Mouse (Mus musculus): ENCODE results near the gene Atf6b.

Gene Atf6b

DNA sequence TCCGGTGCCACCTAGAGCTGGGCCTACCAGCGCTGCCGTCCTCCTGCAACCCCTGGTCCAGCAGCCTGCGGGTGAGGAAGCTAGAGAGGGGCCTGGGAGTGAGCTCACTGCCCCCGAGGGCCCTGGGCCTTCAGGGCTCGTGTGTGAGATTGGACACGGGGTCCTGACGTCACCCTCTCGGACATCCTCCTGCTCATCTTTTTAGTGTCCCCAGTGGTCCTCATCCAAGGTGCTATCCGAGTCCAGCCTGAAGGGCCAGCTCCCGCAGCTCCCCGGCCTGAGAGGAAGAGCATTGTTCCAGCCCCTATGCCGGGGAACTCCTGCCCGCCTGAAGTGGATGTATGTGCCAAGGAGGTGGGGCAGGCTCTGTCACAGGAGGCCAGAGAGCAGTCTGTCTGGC is 3.8 kb downstream of the Atf6b start:
- no peaks in the 10 kb centered on the region for H3K27me3 ChIP-seq (ENCODE audit: control insufficient read depth, insufficient read depth, low read length, poor library complexity, severe bottlenecking)
- peaks cover 9% of the 10 kb centered on the region for H3K36me3 ChIP-seq (ENCODE audit: control insufficient read depth, insufficient read depth, low read length, poor library complexity, severe bottlenecking)
- DNase-seq (ENCODE audit: low read depth, low spot score): no peak

DNA sequence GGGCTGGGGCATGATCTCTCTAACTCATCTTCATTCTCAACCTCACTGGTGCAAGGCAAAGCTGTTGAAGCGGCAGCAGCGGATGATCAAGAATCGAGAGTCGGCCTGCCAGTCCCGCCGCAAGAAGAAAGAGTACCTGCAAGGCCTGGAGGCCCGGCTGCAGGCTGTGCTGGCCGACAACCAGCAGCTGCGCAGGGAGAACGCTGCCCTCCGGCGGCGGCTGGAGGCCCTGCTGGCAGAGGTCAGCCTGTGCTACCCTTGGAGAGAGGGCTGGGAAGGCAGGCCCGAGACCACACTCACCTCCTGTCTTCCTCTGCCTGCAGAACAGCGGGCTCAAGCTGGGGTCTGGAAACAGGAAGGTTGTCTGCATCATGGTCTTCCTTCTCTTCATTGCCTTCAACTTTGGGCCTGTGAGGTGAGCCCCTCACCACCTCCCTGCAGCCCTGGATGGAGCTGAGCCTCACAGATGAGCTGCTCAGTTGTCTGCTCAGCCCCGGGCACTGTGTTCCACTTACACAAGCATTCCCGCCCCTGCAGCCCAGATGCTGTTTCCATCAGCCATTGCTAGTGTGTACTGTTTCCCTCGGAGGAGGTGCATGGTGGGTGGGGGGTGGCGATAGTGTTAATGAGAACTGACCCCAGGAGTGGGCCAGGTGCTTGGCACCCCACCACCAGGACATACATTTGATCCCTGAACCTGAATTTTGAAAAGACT is 4.7 kb downstream of the Atf6b start:
- Histone ChIP-seq H3K27me3 (ENCODE audit: control insufficient read depth, insufficient read depth, low read length, poor library complexity, severe bottlenecking) (no peaks in the 10 kb centered on the region), H3K36me3 (ENCODE audit: control insufficient read depth, insufficient read depth, low read length, poor library complexity, severe bottlenecking) (peaks cover 9% of the 10 kb centered on the region)
- DNase-seq (ENCODE audit: low read depth, low spot score): peak; percentile 47

DNA sequence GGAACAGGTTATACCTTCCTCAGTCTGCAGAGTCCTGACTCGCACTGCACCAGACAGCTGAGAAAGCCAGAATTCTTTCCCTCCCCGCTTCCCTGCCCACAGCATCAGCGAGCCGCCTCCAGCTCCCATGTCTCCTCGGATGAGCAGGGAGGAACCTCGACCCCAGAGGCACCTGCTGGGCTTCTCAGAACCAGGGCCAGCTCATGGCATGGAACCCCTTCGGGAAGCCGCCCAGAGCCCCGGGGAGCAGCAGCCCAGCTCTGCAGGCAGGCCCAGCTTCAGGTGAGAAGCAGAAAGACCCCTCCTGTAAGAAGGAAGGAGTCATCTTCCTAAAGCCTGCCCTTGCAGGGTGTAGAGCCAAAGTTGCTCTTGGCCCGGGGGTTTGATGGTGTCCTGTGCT is 5.6 kb downstream of the Atf6b start:
- DNase-seq (ENCODE audit: low read depth, low spot score): no peak
- Histone ChIP-seq H3K27me3 (ENCODE audit: control insufficient read depth, insufficient read depth, low read length, poor library complexity, severe bottlenecking) (no peaks in the 10 kb centered on the region), H3K36me3 (ENCODE audit: control insufficient read depth, insufficient read depth, low read length, poor library complexity, severe bottlenecking) (peaks cover 9% of the 10 kb centered on the region)

DNA sequence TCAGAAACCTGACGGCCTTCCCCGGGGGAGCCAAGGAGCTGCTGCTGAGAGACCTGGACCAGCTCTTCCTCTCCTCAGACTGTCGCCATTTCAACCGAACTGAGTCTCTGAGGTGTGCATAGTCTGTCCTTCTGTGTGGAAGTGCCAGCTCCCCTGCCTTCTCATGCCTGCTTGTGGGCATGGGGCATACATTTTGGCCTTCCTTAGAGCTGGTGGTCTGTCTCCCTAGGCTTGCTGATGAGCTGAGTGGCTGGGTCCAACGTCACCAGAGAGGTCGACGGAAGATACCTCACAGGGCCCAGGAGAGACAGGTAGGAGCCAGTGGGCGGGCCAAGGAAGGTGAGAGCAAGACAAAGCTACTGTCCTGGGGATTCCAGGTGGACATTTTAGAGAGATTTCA is 6.0 kb downstream of the Atf6b start:
- no peak for DNase-seq (ENCODE audit: low read depth, low spot score)
- no peaks in the 10 kb centered on the region for H3K27me3 ChIP-seq (ENCODE audit: control insufficient read depth, insufficient read depth, low read length, poor library complexity, severe bottlenecking)
- peaks cover 9% of the 10 kb centered on the region for H3K36me3 ChIP-seq (ENCODE audit: control insufficient read depth, insufficient read depth, low read length, poor library complexity, severe bottlenecking)

DNA sequence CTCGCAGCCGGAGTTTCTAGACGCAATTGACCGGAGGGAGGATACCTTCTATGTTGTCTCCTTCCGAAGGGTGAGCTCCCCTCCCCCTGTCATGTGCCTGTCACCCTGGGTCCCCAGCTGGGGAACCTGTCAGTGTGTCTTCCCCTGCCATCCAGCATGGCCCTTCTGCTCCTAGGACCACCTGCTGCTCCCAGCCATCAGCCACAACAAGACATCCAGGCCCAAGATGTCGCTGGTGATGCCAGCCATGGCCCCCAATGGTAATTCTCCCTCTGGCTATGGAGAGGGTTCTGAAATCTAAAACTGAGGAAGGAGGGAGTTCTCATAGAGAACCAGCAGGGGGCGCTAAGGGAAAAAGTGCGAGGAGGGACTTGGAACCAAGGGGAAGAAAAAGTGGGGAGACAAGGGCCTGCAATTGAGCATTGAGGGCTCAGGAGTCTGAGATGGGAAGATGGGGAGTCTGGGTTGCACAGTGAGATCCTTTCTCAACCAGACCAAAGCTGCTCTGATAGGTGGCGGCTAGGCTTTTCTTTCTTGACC is 6.9 kb downstream of the Atf6b start:
- H3K36me3 ChIP-seq (ENCODE audit: control insufficient read depth, insufficient read depth, low read length, poor library complexity, severe bottlenecking): peaks cover 9% of the 10 kb centered on the region
- no peaks in the 10 kb centered on the region for H3K27me3 ChIP-seq (ENCODE audit: control insufficient read depth, insufficient read depth, low read length, poor library complexity, severe bottlenecking)
- DNase-seq (ENCODE audit: low read depth, low spot score): peak; percentile 68

DNA sequence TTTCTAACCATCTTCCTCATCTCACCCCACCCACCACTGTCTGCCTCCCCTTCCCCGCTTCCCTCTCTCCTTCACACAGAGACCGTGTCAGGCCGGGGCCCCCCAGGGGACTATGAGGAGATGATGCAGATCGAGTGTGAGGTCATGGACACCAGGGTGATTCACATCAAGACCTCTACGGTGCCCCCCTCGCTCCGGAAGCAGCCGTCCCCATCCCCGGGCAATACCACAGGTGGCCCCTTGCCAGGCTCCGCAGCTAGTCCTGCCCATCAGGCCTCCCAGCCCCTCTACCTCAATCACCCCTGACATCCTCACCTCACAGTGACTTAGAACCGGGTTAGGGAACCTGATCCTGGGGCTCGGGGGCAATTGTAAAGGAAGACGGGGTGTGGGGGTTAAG is 7.4 kb downstream of the Atf6b start:
- DNase-seq (ENCODE audit: low read depth, low spot score): no peak
- Histone ChIP-seq H3K27me3 (ENCODE audit: control insufficient read depth, insufficient read depth, low read length, poor library complexity, severe bottlenecking) (no peaks in the 10 kb centered on the region), H3K36me3 (ENCODE audit: control insufficient read depth, insufficient read depth, low read length, poor library complexity, severe bottlenecking) (peaks cover 9% of the 10 kb centered on the region)

DNA sequence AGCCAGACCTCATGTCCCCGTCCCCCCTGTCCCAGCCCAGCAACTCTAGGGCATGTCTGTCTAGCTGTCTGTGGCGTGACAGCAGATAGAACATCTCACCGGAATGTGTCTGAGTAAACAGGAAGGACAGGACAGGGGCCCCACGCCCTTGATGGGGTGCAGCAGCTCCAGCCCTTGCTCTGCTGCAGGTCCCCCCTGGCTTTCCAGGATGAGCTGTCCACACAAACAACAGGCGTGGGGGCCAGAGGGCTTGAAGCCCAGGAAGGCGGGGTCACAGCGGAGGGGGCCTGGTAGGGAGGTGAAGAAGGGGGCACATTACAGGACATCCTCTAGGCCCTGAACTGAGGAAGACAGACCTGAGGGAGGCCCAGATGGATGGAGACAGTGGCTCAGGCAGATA is 8.2 kb downstream of the Atf6b start:
- H3K36me3 ChIP-seq (ENCODE audit: control insufficient read depth, insufficient read depth, low read length, poor library complexity, severe bottlenecking): peaks cover 9% of the 10 kb centered on the region
- H3K27me3 ChIP-seq (ENCODE audit: control insufficient read depth, insufficient read depth, low read length, poor library complexity, severe bottlenecking): no peaks in the 10 kb centered on the region

DNA sequence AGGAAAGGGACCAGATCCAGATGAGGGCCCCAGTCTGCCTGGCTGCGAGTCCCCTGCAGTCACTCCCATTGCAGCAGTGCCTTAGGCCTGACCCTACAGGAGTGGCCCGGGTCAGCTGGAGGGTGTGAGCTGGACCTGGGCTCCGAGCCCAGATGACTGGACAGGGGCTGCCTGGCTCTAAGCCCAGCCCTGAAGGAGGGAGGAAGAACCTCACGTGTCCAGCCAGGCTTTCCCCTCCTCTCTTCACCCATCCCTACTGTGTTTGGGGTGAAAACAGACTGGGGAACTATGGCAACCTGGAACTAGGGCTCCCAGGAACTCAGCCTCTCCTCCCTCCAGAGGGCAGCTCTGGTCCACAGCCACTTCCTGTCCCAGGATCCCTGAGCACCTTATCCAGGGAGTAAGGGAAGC is 8.6 kb downstream of the Atf6b start:
- DNase-seq (ENCODE audit: low read depth, low spot score): no peak
- H3K27me3 ChIP-seq (ENCODE audit: control insufficient read depth, insufficient read depth, low read length, poor library complexity, severe bottlenecking): no peaks in the 10 kb centered on the region
- peaks cover 8% of the 10 kb centered on the region for H3K36me3 ChIP-seq (ENCODE audit: control insufficient read depth, insufficient read depth, low read length, poor library complexity, severe bottlenecking)

More for the DNA sequence above, 8.2 kb downstream of the Atf6b start:
- no peak for DNase-seq (ENCODE audit: low read depth, low spot score)

DNA sequence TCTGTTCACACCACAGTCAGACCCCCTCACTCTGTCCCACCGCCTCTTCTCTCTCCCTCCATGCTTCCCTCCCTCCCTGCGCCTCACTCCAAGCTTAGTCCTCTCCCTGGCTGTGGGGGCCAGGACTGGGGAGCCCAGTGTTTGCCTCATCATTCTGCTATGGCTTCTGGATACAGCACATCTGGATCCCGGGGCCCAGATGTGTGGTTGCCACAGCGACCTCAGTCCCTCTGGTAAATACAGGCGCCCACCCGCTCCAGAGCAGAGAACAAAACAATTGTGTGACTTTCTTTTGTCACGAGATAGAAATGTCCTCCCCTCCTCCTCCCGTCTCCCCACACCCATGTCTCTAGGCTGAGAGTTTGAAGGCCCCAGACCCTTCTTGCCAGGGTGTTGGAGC is 9.7 kb downstream of the Atf6b start:
- peaks cover 3% of the 10 kb centered on the region; the same call in 1 of the 2 replicates for H3K27me3 ChIP-seq (ENCODE audit: control insufficient read depth, insufficient read depth, low read length, poor library complexity, severe bottlenecking)
- DNase-seq (ENCODE audit: low read depth, low spot score): no peak
- H3K36me3 ChIP-seq (ENCODE audit: control insufficient read depth, insufficient read depth, low read length, poor library complexity, severe bottlenecking): peaks cover 6% of the 10 kb centered on the region

DNA sequence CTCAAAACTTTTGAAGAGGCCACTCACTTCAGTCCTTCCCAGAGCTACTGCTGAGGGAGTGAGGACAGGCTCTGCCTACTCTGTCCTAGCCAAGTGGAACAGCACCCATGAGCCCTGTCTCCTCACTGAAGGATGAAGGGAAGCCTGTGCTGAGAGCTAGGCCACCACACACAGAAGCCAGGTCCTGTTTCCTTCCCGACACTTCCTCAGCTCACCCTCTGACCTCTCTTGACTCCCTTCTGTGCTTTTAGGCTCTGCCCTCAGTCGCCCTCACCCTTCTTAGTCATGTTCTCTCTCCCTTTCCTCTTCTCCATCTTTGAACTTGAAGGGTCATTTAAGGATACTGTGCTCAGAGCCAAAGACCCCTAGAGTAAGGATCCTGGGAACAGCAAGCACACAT is 10.3 kb downstream of the Atf6b start:
- Histone ChIP-seq H3K36me3 (ENCODE audit: control insufficient read depth, insufficient read depth, low read length, poor library complexity, severe bottlenecking) (peaks cover 6% of the 10 kb centered on the region; the same call in 1 of the 2 replicates), H3K27me3 (ENCODE audit: control insufficient read depth, insufficient read depth, low read length, poor library complexity, severe bottlenecking) (peaks cover 4% of the 10 kb centered on the region; the same call in 1 of the 2 replicates)
- DNase-seq (ENCODE audit: low read depth, low spot score): no peak

DNA sequence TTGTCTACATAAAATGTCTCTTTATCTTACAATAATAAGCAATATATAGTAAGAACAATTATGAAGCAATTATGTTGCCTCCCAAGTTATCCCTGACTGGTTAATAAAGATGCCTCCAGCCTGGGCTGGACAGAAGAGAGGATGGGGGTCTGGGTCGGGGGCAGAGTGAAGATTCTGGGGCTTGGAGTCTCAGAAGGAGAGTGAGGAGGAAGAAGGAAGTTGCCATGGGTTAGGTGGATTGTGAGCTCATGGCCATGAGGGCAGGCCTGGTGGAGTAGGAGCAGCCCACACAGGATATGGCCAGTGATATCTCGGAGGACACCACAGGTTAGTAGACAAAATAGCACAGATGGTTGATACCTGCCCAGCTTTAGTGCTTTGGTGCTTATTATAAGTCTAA is 11.2 kb downstream of the Atf6b start:
- DNase-seq (ENCODE audit: low read depth, low spot score): no peak
- Histone ChIP-seq H3K27me3 (ENCODE audit: control insufficient read depth, insufficient read depth, low read length, poor library complexity, severe bottlenecking) (peaks cover 4% of the 10 kb centered on the region; the same call in 1 of the 2 replicates), H3K36me3 (ENCODE audit: control insufficient read depth, insufficient read depth, low read length, poor library complexity, severe bottlenecking) (0 out of 2 replicates have a peak, but pooled peaks cover 2% of the 10 kb centered on the region)

DNA sequence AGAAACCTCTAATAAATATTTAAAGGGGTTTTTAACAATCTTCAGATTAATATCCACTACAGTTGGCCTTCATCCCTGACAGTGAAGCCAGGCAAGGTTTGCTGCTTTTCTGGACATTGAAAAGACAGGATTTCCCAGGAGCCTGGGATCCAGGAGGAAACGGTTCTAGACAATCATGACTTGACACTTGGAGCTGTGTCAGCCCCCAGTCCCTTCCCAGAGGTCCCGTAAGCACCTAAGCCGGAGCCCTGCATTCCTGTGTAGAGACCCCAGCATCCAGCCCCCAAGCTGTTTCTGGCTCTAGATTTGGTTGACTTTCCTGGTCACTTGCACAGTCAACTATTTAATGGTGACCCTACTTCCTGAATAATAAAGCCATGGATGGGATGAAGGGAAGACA is 11.6 kb downstream of the Atf6b start:
- DNase-seq (ENCODE audit: low read depth, low spot score): no peak
- 0 out of 2 replicates have a peak, but pooled peaks cover 2% of the 10 kb centered on the region for H3K36me3 ChIP-seq (ENCODE audit: control insufficient read depth, insufficient read depth, low read length, poor library complexity, severe bottlenecking)

DNA sequence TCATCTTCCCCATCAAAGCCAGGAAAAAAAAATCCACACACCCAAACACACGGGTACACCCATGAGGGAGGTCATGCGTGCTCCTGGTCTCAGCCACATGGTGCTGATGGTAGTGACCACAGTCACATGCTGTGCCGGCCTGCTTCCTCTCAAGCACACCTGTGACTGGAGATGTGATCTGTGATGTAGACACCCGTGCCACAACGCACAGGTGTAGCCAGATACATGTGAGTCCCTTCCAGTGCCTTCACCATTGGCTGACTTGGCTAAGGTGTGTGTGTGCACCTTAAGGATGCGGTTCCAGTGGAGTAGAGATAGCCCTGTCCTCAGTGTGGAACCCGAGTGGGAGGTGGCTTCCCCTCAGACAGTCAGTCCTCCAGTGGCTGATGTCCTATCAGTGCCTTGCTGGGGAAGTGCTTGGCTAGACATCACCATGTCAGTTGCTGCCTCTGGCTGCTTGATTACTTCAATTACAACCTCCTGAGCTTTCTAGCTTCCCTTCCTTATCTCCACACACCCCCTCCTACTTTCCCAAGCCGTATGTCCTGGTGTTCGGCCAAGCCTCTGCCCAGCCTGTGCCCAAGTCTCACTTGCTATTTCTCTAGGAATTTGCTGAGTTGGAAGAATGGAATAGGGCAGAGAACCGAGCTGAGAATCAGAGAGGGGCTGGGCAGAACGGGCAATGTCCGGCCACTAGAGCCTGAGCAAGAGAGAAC is 12.4 kb downstream of the Atf6b start:
- H3K36me3 ChIP-seq (ENCODE audit: control insufficient read depth, insufficient read depth, low read length, poor library complexity, severe bottlenecking): 0 out of 2 replicates have a peak, but pooled peaks cover under 1% of the 10 kb centered on the region
- peaks cover 4% of the 10 kb centered on the region; the same call in 1 of the 2 replicates for H3K27me3 ChIP-seq (ENCODE audit: control insufficient read depth, insufficient read depth, low read length, poor library complexity, severe bottlenecking)
- peak; percentile 45 for DNase-seq (ENCODE audit: low read depth, low spot score)

More for the DNA sequence above, 11.6 kb downstream of the Atf6b start:
- peaks cover 4% of the 10 kb centered on the region; the same call in 1 of the 2 replicates for H3K27me3 ChIP-seq (ENCODE audit: control insufficient read depth, insufficient read depth, low read length, poor library complexity, severe bottlenecking)

DNA sequence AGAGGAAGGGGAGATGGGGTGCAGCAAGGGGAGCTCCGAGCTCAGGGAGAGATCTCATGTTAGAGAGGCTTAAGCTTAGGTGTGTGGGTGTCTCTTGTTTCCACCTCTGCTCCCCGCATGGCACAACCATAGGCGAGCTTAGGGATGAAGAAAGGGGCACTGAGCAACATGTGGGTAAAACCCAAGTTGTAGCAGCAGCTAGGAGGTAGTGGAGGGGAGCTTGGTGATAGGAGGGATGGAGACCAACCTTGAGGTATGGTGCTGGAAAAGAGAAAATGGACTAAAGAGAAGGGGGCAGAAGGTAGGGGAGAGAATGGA is 12.9 kb downstream of the Atf6b start:
- no peak for DNase-seq (ENCODE audit: low read depth, low spot score)
- Histone ChIP-seq H3K27me3 (ENCODE audit: control insufficient read depth, insufficient read depth, low read length, poor library complexity, severe bottlenecking) (peaks cover 6% of the 10 kb centered on the region; the same call in 1 of the 2 replicates), H3K36me3 (ENCODE audit: control insufficient read depth, insufficient read depth, low read length, poor library complexity, severe bottlenecking) (no peaks in the 10 kb centered on the region)

DNA sequence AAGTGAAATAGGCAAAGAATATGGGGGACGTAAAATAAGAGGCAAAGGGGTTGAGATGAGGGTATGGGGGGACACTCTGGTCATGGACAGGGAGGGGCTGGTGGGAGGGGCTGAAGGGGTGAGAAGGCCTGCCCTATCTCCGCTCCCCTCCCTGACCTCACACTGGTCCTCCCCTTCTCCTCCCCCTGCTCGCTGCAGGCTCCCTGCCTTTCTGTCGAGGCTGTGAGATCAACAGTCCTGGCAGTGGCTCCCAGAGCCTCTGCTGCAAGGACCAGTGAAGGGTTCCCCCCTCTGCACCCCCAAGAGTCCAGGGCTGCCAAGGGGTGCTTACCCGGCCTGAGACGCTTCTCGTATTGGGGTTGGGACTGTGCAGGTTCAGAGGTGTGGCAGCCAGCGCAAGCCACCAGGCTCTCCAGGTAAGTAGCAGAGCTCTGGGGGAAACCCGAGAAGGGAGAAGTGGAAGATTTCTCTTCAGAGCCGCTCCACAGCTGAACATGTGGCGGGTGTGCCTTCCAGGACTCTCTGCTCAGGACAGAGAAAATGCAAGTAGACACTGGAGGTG is 13.4 kb downstream of the Atf6b start:
- Histone ChIP-seq H3K27me3 (ENCODE audit: control insufficient read depth, insufficient read depth, low read length, poor library complexity, severe bottlenecking) (peaks cover 6% of the 10 kb centered on the region; the same call in 1 of the 2 replicates), H3K36me3 (ENCODE audit: control insufficient read depth, insufficient read depth, low read length, poor library complexity, severe bottlenecking) (no peaks in the 10 kb centered on the region)
- DNase-seq (ENCODE audit: low read depth, low spot score): no peak
